Mouse (Mus musculus) retina, postnatal 1 day (tissue): ENCODE data around the gene Gm21679.
"Not testable (repeated sequence)": the region's sequence is repeated elsewhere in the genome, so short reads cannot be mapped to it uniquely, and the experiment has no call there.

Source experiments
- DNase-seq: peaks from one replicate; pipeline ENCODE4 v3.0.0-alpha.2; 2012

The Gm21679 gene

DNA sequence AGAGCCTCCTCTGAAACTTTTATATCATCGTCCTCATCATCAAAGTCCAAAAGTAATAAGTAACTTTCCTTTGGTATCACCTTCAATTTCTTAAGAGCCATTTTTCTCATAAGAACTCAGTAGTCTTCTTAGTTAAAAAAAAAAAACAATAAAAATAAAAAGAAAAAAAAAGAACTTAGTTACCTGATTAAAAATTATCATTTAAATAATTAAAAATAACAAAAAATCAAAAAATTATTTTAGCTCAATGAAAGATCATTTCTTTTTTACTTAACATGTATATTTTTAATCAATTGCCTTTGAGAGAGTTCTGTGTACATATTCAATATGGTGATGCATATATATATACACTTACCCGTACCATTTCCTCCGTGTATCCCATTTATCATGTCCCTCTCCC, at the start of gene Gm21679:
Gm21679 (minus strand) TSS at position 101 of the 400 bp plus-strand sequence.
- not testable (repeated sequence) for DNase-seq
